Mouse (Mus musculus): ENCODE measurements around the gene Obscn.

- TF ChIP-seq CTCF (IDR thresholded peaks at IDR 0.05; ENCODE audit: extremely low read depth, insufficient read depth, insufficient read length, insufficient replicate concordance) = no peak
- TF ChIP-seq POLR2A (IDR thresholded peaks at IDR 0.05; ENCODE audit: low read depth, low read length) = no peak
Observed at GRCm38 (mm10) chr11:59044703-59045330, 91.4 kb downstream of the Obscn start.

Data from spleen, adult 2 months (tissue).